Mouse (Mus musculus) cerebellum, adult 18-20 months (tissue): ENCODE results near the gene Cela2a.

Experiments
- DNase-seq, 2 experiments: peaks; one replicate each; pipeline ENCODE4 v3.0.0; 2021

Cela2a gene

DNA sequence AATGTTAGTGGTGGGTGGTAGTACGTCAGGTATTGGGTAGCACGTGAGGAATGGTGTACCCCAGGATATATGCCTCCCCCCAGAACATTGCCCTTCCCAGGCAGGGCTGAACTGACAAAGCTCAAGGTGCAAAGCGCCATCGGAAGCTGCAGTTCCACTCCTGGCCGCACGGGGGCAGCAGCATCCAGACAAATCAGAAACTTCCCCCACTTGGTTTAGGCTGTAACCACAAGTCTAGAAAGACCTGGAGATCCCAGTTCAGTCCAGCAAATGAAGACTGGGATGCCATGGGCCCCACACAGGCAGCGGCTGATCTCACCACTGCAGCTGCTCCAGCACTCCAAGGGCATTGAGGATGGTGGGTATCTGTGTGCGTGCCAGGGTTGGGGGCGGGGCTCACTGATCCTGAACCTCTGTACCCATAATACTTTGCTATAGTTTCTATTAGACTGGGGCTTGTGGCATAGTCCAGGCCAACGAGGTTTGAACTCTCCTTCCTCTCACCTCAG lies 31.5 kb upstream of the Cela2a start:
- DNase-seq: peak; percentile 73 to 87

DNA sequence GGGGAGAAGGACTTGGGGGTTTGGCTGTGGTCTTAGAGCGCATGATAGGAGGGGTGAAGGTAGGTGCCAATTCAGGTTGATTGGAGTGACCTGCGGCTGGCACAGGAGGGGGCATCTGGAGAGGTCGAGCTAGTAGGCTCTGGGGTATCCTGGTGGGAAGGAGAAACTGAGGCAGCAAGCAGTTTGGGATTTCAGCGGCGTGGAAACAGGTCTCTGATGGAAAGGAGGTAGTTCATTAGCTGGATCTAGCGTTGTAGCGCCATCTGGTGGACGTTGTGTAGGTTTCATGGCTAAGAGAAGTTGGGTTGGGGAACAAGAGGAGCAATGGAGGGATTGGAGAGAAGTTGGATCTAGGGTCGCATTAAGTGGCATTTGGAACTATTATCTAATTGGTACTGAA lies 27.5 kb upstream of the Cela2a start:
- DNase-seq: peak; percentile 61 to 74

DNA sequence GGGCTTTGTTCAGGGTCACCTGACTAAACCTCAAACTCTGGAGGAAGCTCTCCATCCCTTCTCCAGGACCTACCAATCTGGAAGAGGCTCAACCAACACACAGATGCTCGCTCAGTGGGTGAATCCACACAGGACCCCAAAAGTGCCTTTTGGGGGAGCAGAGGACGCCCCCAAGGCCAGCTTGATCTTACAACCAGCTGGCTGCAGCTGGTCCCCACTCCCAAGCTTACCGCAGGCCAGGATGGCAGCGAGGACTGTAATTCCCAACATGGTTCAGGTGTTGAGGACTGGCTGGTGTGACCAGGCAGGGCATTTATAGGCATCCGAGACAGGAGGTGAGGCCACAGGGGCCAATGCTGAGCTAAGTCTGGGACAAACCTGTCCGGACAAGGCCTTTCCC lies 20.0 kb upstream of the Cela2a start, which contains the start of gene Ctrc:
Ctrc (minus strand) TSS at position 361 of the 400 bp plus-strand sequence.
- DNase-seq: no peak

DNA sequence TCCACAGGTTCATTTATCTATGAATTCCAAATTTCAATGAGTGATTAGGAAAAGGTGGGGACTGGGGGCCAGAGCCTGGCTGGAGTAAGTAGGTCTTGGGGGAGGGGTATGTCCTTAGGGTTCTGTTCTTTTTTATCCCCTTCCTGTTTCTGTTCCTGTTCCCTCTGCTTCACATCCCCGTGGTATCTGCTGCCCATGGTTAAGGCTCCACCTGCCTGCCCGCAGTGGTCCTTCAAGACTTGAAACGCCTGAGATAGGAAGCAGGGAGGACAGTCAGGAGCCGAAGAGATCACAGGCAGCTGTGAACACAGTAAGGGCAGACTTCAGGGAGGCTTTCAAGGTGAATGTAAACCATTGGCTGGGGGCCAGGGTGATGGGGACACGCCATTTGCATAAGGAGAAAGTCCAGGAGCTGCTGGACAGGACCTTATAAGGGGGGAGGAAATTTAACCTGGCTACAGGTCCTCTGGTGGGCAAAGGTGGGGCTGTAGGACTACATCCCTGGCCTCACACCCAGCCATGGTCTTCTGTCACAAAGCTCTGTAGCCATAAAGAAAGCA lies 8.7 kb upstream of the Cela2a start:
- DNase-seq: no peak

DNA sequence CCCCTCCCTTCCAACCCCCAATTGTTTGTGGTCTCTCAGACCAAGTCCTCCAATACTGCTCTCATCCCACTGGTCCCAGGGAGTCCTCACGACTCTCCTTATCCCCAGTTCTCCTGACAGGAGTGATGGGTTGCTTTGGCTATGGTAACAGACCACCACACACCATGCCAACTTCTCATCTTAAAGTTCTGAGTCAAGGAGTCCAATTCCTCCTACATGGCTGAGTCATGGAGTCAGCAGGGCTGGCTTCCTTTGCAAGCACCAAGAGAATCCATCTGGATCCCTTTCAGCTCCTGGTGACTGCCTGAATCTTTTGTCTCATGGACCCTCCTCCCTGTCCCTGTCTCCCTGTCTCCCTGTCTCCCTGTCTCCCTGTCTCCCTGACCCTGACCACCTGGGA lies 8.0 kb upstream of the Cela2a start:
- no peak for DNase-seq

DNA sequence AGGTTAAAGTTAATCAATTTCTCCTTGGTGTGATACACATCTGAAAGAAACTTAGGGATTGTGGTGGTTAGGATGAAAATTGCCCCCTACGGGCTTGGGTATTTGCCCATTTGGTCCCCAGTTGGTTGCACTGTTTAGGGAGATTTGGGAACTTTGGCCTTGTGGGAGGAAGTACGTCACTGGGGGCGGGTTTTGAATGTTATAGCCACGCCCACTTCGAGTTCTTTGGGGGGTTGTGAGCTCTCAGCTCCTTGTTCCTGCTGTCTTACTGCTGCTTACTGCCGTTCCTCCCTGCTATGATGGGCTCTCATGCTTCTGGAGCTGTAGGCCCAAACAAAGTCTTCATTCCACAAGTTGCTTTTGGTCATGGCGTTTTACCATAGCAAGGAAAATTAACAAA lies 5.4 kb upstream of the Cela2a start:
- no peak for DNase-seq

DNA sequence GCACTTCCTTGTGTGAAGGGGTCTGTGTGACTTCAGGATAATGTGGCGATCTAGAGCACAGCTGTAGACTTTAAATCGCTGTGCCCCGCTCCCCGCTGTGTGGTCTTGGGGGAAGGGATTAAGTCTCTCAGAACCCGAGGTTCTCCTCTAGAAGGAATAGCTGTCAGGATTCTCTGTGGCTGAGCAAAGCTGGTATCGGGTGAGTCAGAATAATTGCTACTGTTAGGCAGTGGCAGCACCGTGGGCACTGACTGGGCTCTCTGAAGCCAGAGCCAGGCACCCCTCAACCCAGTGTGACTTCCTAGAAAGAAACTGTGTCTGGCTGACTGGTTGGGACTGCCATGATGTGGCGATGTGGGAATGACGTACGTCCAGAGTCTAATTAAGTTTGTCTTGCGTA lies 4.4 kb upstream of the Cela2a start:
- DNase-seq: no peak

DNA sequence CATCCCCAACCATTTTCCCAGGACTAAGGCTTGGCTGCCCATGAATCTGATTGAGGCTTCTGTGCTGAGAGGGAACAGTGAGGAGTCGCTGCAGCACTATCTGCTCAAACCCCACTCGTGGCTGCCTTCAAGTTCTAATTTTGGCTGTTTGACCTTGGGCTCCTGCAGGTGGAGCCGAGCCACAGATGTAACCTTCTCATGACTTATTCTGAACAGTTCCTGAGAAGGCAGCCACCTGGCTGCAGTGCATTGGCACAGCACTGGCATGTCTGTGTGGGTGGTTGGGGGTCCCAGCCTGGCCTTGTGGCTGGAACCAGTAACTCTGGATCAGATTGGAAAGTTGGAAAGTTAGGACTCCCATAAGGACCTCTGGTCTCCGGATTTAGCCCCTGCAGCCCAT lies 2.2 kb upstream of the Cela2a start:
- DNase-seq: peak in 1 of 2 experiments; percentile 9

DNA sequence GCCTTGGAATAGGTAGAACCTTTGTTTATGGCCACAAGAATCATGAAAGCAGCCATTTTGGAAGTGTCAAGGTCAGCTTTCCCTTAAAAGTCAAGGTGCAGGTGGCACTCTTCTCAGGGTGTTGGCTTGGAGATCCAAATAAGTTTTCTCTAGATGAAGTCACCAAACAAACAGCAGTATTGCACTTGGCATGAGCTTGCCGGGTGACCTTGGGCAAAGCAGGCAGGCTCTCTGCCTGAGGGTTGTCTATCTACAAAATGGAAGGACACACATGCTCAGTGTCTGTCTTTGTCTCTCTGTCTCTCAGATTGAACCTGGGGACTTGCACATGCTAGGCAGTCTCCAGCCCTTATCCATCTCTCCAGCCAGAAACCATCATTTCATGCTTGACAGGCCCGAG lies 1.4 kb upstream of the Cela2a start:
- no peak for DNase-seq

DNA sequence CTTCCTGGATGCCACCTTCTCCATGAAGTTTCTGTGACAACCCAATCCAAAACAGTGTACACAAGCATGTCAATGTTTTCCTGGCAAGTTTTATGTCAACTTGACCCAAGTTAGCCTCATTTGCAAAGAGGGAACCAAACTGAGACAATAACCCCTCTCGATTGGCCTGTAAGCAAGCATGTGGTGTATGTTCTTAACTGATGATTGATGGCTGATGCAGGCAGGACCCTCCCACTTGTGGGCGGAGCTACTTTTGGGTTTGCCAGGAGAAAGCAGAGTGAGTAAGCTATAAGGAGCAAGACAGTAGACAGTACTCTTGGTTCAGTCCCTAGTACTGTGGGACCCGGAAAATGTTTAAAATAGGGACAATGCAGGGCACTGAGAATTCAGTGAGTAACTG lies 3.0 kb downstream of the Cela2a start:
- no peak for DNase-seq

DNA sequence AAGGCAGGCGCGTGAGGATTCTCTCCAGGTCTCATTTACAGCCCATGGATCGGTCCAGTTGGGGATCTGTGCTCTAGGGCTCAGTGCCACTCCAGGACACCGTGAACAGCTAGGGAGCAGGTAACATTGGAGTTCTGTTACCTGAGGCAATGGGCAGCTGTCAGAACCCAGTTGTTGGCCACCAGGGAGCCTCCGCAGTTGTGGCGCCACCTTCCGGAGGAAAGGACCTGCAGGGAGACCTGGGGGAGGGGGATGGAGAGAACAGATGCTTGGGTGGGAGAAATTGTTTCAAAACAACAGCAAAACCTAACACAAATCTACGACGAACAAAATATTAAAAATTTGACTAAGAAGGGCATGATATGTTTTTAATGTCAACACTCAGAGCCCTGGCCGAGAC lies 3.9 kb downstream of the Cela2a start:
- DNase-seq: no peak

DNA sequence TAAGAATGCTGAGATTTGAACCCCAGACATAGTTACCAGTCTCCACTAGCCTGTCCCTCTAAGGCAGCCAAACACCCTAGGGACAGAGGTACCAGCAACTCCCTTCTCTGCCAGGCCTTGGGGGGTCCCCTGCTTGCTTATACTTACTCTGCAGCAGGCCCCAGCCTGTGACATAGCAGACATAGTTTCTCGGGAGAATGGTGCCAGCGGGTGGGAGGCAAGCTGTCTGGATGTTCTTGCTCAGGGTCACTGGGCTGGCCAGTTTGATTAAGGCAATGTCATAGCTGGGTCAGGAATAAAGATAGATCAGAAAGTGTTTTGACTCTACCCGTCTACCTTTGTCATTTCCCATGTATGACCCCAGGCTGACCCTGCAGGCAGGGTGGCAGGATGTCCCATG lies 4.8 kb downstream of the Cela2a start:
- no peak for DNase-seq

DNA sequence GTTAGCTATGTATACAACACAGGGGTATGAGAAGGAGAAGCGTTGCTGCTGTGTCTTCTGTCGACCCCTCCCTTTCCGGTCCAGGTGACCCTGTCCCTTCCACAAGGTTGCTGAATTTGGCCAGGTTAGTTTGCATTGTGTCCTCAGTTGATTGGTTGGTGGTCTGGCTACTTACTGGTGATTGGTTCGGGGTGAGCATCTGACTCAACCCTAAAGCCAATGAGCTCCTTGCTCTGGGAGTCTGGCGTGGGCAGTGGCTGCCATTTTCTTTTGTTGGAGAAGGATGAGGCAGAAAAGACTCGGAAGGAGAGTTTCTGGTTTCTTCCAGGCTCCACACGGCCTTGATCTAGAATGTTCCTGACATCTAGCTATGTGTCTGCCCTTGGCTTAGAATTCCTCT lies 6.6 kb downstream of the Cela2a start:
- DNase-seq: no peak

DNA sequence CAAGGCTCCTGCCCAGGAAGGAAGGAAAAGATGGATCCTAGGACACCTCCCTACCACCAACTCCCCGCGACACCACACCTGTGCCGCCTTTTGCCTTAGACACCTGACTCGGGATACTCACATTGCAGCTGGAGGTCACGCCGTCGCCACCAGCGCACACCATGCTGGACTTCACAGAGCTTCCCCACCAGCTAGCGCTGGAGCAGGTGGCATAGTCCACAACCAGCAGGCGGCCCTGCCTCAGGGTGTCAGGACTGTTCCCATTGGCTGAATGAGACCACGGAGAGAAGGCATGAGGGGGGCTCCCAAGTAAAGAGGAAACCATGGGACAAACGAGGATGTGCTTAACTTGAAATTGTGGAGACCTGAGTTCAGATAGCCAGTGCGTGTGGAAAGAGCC lies 7.1 kb downstream of the Cela2a start:
- no peak for DNase-seq

DNA sequence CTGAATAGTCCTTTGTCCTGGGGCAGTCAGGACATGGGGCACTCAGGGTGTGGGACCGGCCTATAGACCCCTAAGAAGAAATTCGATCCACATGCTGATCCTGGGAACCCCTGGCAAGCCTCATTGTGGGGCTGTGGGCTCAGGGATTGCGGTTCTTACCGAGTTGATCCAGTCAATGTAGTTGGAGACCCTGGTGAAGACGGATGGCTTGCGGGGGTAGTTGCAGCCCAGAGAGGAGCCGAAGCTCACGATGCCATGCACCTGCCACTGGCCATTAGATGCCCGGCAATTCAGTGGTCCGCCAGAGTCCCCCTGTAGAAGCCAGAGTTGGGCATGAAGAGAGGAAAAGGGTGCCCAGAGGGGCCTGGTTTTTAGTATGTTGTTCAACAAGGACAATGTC lies 8.3 kb downstream of the Cela2a start:
- no peak for DNase-seq

DNA sequence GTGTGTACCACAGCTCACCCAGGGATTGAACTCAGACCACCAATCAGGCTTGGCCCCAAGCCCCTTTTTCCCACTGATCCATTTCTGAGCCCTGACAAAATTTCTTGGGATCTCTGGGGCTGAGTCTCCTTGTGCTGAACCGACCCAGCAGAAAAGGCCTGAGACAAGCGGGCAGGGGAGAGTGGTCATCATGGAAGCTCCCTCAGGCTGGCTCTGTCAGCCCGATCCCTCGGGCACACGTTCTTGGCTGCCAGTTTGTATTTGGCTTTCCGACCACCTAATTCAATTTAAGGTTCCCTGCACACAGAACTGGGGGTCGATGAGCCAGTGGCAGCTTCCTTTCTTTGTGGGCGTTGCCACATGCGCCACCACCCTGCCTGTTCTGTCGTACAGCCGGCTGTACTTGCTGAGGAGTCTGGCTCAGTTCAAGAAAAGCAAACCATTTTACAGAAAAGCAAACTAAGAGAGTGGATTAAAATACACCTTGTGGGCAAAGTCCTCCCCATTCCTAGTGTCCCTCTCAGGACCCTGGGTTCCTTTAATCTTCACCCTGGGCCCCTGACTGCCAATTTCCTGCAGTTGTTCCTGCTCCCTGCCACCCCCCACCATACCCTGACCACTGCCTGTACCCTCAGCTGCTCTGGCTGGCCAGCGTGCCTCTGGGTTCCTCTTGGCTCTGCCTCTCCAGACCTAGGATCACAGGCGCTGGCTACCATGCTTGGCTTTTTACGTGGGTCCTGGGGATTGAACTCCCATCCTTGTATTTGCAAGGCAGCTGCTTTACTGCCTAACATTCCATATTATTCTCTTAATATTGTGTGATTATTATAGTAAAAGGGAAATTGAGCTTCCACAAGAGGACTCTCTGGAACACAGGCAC lies 8.9 kb downstream of the Cela2a start:
- no peak for DNase-seq

DNA sequence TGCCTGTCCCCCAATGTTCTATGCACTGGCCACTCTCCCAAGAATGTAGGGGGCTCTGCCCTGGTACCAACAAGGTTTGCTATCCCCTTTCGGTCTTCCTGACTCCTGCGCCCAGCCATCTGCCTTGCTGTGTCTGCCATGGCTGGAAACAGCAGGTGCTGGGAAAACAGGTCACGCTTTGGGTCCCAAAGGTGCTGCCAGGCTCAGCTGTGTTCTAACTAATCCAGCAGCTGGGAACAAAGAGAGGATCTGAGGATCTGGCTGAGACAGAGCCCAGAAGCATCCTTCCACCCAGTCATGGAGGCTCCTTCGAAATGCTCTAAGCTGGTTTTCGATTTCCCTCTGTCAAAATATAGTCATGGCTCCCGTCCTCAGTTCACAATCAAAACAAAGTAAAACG lies 9.7 kb downstream of the Cela2a start:
- DNase-seq: no peak

DNA sequence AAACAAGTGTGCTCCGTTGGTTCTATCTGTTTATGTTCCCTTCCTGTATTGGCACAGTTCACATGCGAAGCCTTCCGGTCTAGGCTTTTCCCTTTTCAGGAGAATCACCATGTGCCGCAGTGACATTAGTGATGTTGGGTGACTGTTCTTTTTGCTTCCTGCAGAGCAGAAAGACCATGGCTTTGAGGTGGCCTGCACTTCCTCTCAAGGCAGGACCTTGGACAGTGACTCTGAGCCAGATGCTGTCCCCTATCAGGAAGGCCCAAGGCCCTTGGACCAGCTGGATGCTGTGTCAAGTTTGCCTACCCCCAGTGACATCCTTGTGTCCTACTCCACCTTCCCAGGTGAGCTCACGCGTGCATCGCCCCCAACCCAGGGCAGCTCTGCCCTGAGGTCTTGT lies 14.6 kb downstream of the Cela2a start:
- DNase-seq: no peak

DNA sequence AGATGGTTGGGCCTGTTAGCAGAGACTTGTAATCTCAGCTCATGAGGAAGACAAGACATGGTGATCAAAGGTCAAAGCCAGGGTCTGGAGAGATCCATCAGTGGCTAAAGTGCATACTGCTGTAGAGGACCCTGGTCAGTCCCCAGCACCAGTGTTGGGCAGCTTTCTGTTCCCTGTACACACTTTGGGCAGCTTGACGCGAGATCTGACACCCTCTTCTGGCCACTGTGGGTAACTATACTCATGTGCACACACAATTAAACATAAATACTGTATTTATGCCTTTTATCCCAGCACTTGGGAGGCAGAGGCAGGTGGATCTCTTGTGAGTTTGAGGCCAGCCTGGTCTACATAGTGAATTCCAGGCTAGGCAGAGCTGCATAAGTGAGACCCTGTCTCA lies 15.0 kb downstream of the Cela2a start:
- no peak for DNase-seq

DNA sequence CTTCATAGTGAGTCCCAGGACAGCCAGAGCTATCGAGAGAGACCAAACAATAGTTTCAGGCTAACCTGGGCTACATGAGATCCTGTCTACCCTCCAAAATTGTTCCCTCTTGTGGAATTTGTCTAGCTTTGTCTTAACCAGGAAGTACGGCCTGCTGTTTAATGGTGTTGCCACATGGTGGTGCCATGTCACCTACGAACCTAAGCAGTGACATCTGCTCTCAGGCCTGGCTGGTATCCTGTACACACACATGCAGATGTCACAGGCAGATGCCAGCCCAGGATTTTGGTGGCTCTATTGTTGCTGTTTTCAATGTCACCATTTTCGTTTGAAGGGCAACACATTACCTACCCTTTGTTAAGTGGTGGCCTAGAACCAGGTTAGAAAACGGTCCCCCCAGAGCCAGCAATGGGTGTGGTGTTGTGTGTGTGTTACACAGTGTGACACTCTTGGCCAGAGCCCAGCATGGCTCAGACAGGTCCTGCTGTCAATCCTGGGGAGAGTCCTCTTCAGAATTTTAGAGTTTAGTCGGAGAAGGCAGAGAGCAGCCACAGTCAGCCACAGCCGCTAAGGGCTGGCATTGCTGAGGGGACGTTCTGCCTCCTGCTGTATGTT lies 16.0 kb downstream of the Cela2a start:
- peak in 1 of 2 experiments; percentile 17 for DNase-seq

DNA sequence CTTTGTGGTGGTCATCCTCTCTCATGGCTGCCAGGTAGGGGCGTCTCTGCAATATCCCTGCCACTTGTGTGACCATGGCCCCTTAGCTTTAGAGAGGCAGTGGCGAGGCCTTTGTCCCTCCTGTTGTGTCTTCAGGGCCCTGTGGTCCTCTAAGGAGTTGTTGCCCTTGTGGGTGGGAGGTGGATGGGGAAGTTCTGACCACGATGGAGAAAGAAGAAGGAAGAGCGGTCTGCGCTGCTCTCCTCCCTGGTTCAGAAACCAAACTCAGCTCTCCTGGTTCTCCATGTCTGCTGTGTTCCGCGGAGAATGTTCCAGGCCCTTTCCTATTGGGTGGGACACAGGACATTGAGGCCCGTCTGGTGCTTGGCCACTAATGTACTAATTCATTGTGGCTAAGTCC lies 20.1 kb downstream of the Cela2a start:
- DNase-seq: no peak

DNA sequence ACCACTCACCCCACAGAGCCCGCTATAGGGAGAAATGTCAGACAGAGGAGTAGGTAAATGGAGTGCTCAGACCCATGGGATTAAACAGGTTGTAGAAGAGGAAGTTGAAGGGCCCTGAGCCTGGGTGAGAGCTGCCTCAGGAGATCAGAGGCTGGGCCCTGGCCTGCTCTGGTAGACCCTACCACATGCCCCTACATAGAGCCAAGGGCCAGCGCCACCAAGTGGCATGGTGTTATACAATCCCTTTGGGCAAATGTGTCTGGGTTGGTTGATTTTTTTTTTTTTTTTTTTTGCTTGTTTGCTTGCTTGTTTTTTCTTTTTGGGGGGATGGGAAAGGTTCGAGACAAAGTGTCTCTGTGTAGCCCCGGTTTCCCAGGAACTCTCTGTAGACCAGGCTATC lies 21.9 kb downstream of the Cela2a start:
- DNase-seq: no peak

DNA sequence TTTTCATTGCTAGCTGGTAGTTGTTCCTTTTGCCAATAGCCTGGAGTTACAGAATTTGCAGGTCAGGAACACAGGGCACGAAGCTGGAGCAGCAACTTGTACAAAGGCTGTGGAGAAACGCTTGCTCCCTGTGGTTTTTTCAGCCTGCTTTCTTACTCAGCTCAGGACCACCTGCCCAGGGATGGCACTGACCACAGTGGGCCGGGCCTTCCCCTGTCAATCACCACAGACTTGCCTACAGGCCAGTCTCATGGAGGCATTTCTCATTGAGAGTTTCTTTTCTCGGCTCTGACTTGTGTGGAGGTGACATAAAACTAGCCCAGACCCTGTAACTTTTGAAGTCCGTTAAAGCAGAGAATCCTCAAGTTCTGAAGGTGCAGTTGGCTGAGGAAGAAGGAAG lies 28.4 kb downstream of the Cela2a start:
- DNase-seq: no peak

DNA sequence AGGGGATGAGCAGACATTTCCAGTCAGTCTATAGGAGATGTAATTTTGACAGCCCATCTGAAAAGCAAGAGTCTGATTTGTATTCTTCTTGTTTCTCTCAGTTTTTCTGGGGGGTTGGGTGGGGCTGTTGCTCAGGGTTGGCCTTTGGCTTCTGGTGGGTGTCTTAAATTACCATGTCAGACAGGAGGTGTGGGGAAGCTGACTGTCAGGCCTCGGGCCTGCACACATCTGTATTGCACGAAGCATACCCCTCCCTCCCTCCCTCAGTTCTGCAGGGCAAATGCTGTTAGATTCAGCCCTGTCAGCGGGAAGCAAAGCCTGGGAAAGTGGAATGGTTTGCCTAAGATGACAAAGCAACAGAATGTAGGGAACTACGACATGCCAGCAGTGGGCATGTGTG lies 29.0 kb downstream of the Cela2a start:
- no peak for DNase-seq
